Mouse (Mus musculus): Measurements from ENCODE around the gene Emx1. TPM values are rescaled to one million over a fixed set of nuclear protein-coding genes. Genes with fewer than 3 reads are reported as not detected.

Emx1 gene
- polyA plus RNA-seq, 1 experiment = 13.9 TPM

DNA sequence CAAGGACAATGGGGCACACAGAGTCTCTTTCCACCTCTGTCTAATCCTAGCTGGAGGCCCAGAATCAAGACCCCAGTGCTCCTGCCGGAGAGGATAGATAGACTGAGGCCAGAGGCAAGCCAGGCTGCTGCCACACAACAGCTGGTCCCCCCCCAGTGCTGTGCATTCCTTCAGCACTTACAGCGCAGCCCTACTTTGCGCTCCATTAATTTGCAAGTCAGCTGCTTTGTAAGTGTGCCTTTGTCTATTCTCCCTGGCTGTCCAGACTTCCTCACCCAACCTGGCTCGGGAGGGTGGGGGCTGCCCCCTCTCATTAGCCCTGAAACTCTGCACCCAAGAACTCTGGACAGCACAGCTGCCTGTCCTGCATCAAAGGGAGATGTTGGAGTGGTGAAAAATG lies 44.8 kb downstream of the Emx1 start:
- TF ChIP-seq POLR2A (IDR thresholded peaks at IDR 0.05; ENCODE audit: borderline replicate concordance, extremely low read depth, insufficient read depth, insufficient read length, poor library complexity, severe bottlenecking) (no peak), CTCF (IDR thresholded peaks at IDR 0.05; ENCODE audit: borderline replicate concordance, extremely low read depth, insufficient read depth, insufficient read length) (no peak)
- peak; percentile 57 for DNase-seq (ENCODE audit: low read depth)

- TF ChIP-seq POLR2A (IDR thresholded peaks at IDR 0.05; ENCODE audit: borderline replicate concordance, extremely low read depth, insufficient read depth, insufficient read length, poor library complexity, severe bottlenecking) (no peak), CTCF (IDR thresholded peaks at IDR 0.05; ENCODE audit: borderline replicate concordance, extremely low read depth, insufficient read depth, insufficient read length) (no peak)
- DNase-seq (ENCODE audit: low read depth) = no peak
These were observed 45.8 kb downstream of the Emx1 start for GRCm38 (mm10) chr6:85232836-85233623.

DNA sequence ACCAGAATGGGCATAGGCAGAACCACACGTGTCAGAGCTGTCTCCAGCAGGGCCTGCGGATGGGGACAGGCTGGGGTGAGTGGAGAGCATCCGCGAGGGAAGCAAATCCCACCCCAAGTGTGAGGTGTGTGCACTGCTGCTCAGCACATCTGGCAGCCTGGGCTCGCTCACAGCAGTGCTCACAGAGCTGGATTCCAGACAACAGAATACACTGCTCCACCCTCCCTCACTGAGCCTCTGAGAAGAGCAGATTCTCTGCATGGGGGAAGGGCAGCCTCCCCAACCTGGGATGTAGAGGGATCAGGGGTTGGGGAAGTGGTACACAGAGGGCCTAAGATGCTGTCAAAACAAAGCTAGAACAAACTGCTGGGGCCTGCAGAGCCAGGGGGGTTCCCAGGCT lies 47.6 kb downstream of the Emx1 start:
- TF ChIP-seq CTCF (IDR thresholded peaks at IDR 0.05; ENCODE audit: borderline replicate concordance, extremely low read depth, insufficient read depth, insufficient read length) (no peak), POLR2A (IDR thresholded peaks at IDR 0.05; ENCODE audit: borderline replicate concordance, extremely low read depth, insufficient read depth, insufficient read length, poor library complexity, severe bottlenecking) (no peak)
- DNase-seq (ENCODE audit: low read depth) = no peak

DNA sequence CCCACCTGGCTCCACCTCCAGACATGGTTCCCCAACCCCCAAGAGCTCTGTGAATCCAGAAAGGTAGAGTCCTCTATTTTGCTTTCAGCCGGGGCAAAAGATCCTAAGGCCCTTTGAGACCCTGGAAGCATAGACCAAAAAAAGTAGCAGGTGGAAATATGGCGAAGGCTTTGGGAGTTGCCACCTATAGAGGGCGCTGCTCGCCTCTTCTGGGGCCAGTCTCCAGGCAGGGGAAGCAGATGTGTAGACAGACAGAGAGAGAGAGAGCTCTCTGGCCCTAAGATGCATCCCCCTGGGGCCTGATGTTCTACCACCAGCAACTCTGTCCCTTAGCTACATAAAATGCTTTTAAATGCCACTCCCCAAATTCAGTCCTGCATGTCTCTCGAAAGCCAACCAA lies 49.8 kb downstream of the Emx1 start:
- TF ChIP-seq CTCF (IDR thresholded peaks at IDR 0.05; ENCODE audit: borderline replicate concordance, extremely low read depth, insufficient read depth, insufficient read length) = peak; percentile 59; the same call in 1 of the 2 replicates
- no peak for TF ChIP-seq POLR2A (IDR thresholded peaks at IDR 0.05; ENCODE audit: borderline replicate concordance, extremely low read depth, insufficient read depth, insufficient read length, poor library complexity, severe bottlenecking)
- DNase-seq (ENCODE audit: low read depth) = no peak

DNA sequence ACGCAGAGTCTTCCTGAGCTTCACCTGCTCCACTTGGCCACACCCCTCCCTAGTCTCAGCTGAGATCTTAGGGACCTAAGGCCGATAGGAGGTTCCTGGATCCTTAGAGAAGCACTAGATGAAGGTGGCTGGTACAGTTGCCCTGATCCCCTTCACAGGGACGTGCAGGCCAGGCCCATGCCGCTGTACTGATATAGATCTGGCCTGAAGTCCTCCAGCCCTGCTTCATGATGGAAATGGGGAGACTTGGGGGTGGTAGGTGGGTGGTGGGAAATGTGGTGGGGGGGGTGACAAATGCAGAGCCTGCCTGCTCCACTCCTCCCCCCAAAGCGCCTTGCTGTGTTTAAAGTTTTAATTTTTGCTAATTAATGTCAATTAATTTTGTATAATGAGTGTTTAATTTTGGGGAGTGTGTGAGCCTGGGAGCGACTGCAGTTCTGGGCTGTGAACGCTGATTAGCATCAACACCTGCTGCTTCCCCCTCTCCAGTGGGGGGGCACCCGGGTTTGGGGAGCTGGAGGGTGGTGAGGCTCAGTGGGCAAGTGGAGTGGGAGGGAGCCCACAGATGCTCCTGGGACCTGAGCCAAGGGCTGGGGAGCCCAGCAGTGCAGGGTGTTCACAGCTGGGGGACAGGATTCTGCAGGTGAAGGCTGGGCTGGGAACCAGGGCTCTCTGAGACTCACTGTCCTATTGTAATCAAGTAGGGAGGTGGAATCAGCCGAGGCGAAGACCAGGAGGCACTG lies 50.5 kb downstream of the Emx1 start:
- peak; percentile 93 for DNase-seq (ENCODE audit: low read depth)
- TF ChIP-seq POLR2A (IDR thresholded peaks at IDR 0.05; ENCODE audit: borderline replicate concordance, extremely low read depth, insufficient read depth, insufficient read length, poor library complexity, severe bottlenecking) (no peak), CTCF (IDR thresholded peaks at IDR 0.05; ENCODE audit: borderline replicate concordance, extremely low read depth, insufficient read depth, insufficient read length) (no peak)

DNA sequence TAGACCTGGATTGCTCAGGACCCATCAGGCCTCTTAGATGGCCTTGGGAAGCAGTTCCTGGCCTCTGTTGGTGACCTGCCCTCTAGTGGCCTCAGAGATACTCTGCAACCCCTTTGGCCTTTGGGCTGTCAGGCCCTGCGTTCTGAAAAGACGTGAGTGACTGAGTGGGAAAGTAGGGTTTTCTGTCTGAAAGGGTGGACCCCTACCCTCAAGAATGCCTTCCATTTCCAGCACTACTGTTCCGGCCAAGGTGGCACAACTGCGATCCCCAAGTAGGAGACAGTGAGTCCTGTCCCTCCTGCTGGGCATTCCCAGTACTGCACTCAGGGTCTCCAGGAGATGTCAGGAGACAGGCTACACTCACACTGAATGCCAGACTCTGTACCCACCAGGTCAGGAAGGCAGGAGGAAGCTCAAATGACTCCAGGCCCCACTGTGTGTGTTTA lies 51.8 kb downstream of the Emx1 start:
- peak; percentile 70 for DNase-seq (ENCODE audit: low read depth)
- TF ChIP-seq POLR2A (IDR thresholded peaks at IDR 0.05; ENCODE audit: borderline replicate concordance, extremely low read depth, insufficient read depth, insufficient read length, poor library complexity, severe bottlenecking) (no peak), CTCF (IDR thresholded peaks at IDR 0.05; ENCODE audit: borderline replicate concordance, extremely low read depth, insufficient read depth, insufficient read length) (peak; percentile 64)

- DNase-seq (ENCODE audit: low read depth) = no peak
- TF ChIP-seq POLR2A (IDR thresholded peaks at IDR 0.05; ENCODE audit: borderline replicate concordance, extremely low read depth, insufficient read depth, insufficient read length, poor library complexity, severe bottlenecking) (no peak), CTCF (IDR thresholded peaks at IDR 0.05; ENCODE audit: borderline replicate concordance, extremely low read depth, insufficient read depth, insufficient read length) (no peak)
These were observed 62.6 kb downstream of the Emx1 start for GRCm38 (mm10) chr6:85249821-85250220.

DNA sequence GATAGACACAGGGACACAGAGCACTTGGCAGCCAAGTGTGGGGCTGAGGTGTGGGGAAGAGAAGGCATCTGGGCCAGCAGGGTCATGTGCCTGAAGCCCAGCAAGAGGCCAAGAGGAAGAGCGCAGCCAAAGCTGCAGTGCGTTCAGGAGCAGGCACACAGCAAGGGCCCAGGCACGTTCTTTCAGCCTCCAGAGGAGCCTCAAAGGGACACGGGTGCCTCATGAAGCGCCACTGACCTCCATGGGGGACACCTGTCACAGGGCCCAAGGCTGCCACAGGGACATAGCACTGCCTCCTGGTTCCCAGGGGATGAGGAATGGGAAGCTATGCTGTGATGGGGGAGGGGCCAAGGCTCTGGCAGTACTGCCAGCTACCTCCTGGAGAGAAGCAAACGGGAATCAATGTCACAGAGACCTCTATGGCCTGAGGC lies 63.6 kb downstream of the Emx1 start:
- TF ChIP-seq POLR2A (IDR thresholded peaks at IDR 0.05; ENCODE audit: borderline replicate concordance, extremely low read depth, insufficient read depth, insufficient read length, poor library complexity, severe bottlenecking) = no peak
- no peak for TF ChIP-seq CTCF (IDR thresholded peaks at IDR 0.05; ENCODE audit: borderline replicate concordance, extremely low read depth, insufficient read depth, insufficient read length)
- no peak for DNase-seq (ENCODE audit: low read depth)

- TF ChIP-seq CTCF (IDR thresholded peaks at IDR 0.05; ENCODE audit: borderline replicate concordance, extremely low read depth, insufficient read depth, insufficient read length) (no peak), POLR2A (IDR thresholded peaks at IDR 0.05; ENCODE audit: borderline replicate concordance, extremely low read depth, insufficient read depth, insufficient read length, poor library complexity, severe bottlenecking) (no peak)
- peak; percentile 80 for DNase-seq (ENCODE audit: low read depth)
These were observed 65.2 kb downstream of the Emx1 start for GRCm38 (mm10) chr6:85252251-85253058.

DNA sequence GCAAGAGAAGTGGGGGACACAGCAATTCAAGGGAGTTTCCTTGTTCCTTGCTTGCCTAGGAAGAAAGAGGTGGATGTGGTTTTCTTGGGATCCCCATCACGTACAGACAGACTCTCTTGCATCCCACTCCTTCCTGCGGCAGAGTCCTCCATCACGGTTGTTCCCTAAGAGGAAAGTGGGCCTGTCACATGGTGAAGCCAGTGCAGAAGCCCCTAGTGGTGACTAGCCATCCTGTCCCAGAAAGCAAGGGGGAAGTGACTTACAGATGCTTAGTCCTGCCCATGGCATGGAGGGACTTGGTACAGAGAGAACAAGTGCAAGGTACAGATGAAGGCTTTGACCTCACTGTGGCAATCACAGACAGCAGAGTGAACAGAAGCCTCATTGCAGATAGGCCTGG lies 66.0 kb downstream of the Emx1 start:
- DNase-seq (ENCODE audit: low read depth) = no peak
- TF ChIP-seq POLR2A (IDR thresholded peaks at IDR 0.05; ENCODE audit: borderline replicate concordance, extremely low read depth, insufficient read depth, insufficient read length, poor library complexity, severe bottlenecking) (no peak), CTCF (IDR thresholded peaks at IDR 0.05; ENCODE audit: borderline replicate concordance, extremely low read depth, insufficient read depth, insufficient read length) (peak; percentile 29; the same call in 1 of the 2 replicates)

Other genes with a start within 250 kb of the Emx1 start
- 21.9 and 36.8 TPM in 2 replicates for gene Exoc6b, start 117.9 kb upstream of the Emx1 start, polyA plus RNA-seq (2012; rRNA removed)
- gene Spr, start 49.7 kb upstream of the Emx1 start, polyA plus RNA-seq (2012; rRNA removed) = 8.0 and 10.5 TPM in 2 replicates
- gene Sfxn5, start 146.0 kb downstream of the Emx1 start, polyA plus RNA-seq (2012; rRNA removed) = 15.1 and 17.5 TPM in 2 replicates
- gene Rab11fip5, start 187.2 kb downstream of the Emx1 start, polyA plus RNA-seq (2012; rRNA removed) = 14.8 and 23.1 TPM in 2 replicates
- gene Noto, start 236.4 kb downstream of the Emx1 start, polyA plus RNA-seq (2012; rRNA removed) = not detected in 2 replicates
- gene Smyd5, start 244.6 kb downstream of the Emx1 start, polyA plus RNA-seq (2012; rRNA removed) = 65.3 and 67.0 TPM in 2 replicates

Data from brain, embryonic 14.5 days (tissue).